9 mouse cellular contexts compared by ENCODE assay signal in genomic region chr17:84003489-84004234, GRCm38 (mm10).
A peak's percentile ranks its signal among the peaks of the same experiment; 100 is the strongest.
DNase-seq lines count a peak whose midpoint lies in the region; ATAC-seq and TF ChIP-seq lines count a peak whose summit lies in the region.
"Had no signal": no experiment of that assay in that cellular context is flagged by ENCODE, and none has a peak within 500 bp of the region (broad histone marks: within the 10 kb centered on the region; RNA-seq: fewer than 3 reads in every experiment).

No protein-coding gene starts in this region.

- H3K36me3 ChIP-seq in kidney, adult 2 months (ENCODE audit: control insufficient read depth, insufficient read depth, low read length): no peaks in the 10 kb centered on the region
- no peaks in the 10 kb centered on the region for H3K36me3 ChIP-seq in ES-E14 (ENCODE audit: control insufficient read depth, insufficient read depth, low read length, poor library complexity, severe bottlenecking)
- H3K36me3 ChIP-seq in liver, embryonic 16.5 days (ENCODE audit: control insufficient read depth, insufficient read depth): no peaks in the 10 kb centered on the region
- H3K36me3 ChIP-seq: liver, embryonic 13.5 days had no signal

- H3K27me3 ChIP-seq in kidney, adult 2 months (replicated peaks; ENCODE audit: control insufficient read depth, insufficient read depth, low read length): no peaks in the 10 kb centered on the region
- H3K27me3 ChIP-seq in liver, embryonic 16.5 days (ENCODE audit: control insufficient read depth, insufficient read depth, low read depth, low read length): no peaks in the 10 kb centered on the region

- no peak overlapping the region for H3K4me2 ChIP-seq in liver, embryonic 16.5 days (ENCODE audit: low read depth, low read length)
- H3K4me2 ChIP-seq: liver, embryonic 13.5 days had no signal

- no peak for DNase-seq in kidney, adult 2 months
- DNase-seq in kidney, postnatal 36 days: no peak
- DNase-seq in ES-E14 (ENCODE audit: low read depth, low spot score) (peak; percentile 78), MN1 (ENCODE audit: low spot score) (no peak)
- peak; percentile 42 to 44 for DNase-seq in gastrocnemius, adult 8-10 months (ENCODE audit: low spot score in 2 of 2)
- DNase-seq in layer of hippocampus, adult 9-10 months (ENCODE audit: low spot score): no peak
- no peak for DNase-seq in thymus, adult 18-20 months
- DNase-seq: liver, embryonic 13.5 days had no signal

- TF ChIP-seq CTCF in kidney, adult 2 months (conservative IDR thresholded peaks at IDR 0.05; ENCODE audit: insufficient read depth, insufficient read length, low read depth, low read length): no peak

- H3K4me3 ChIP-seq in kidney, adult 2 months (ENCODE audit: insufficient read depth, low read depth, low read length): no peak overlapping the region
- no peak overlapping the region for H3K4me3 ChIP-seq in ES-E14 (ENCODE audit: insufficient read depth in 1 of 2, low read depth in 1 of 2, low read length in 2 of 2, poor library complexity in 1 of 2, severe bottlenecking in 1 of 2)
- no peak overlapping the region for H3K4me3 ChIP-seq in liver, embryonic 16.5 days (ENCODE audit: low read depth, low read length)
- H3K4me3 ChIP-seq: liver, embryonic 13.5 days had no signal

- H3K4me1 ChIP-seq in kidney, adult 2 months (ENCODE audit: control insufficient read depth, insufficient read depth, low read length): peaks cover 5% of the 10 kb centered on the region; the same call in 1 of the 2 replicates
- peaks cover 13 to 27% of the 10 kb centered on the region in 2 experiments; a peak in 3 of 4 replicates for H3K4me1 ChIP-seq in ES-E14 (ENCODE audit: control insufficient read depth in 2 of 2, insufficient read depth in 2 of 2, low read length in 2 of 2, poor library complexity in 1 of 2)
- no peaks in the 10 kb centered on the region; the same call in none of the 2 replicates for H3K4me1 ChIP-seq in liver, embryonic 16.5 days (ENCODE audit: control insufficient read depth, low read depth, low read length)

- WGBS in kidney, adult 2 months: 76% methylated on average over 9 of the region's 9 CpGs
- WGBS in liver, embryonic 16.5 days (ENCODE audit: insufficient replicate concordance): 45% methylated on average over 9 of the region's 9 CpGs

- H3K27ac ChIP-seq in kidney, adult 2 months (ENCODE audit: insufficient read depth, low read depth, low read length): peak overlapping the region; percentile 3; the same call in 1 of the 2 replicates
- peak overlapping the region; percentile 74 for H3K27ac ChIP-seq in ES-E14 (ENCODE audit: insufficient read depth, low read depth, low read length, poor library complexity, severe bottlenecking)
- H3K27ac ChIP-seq in liver, embryonic 16.5 days (ENCODE audit: low read length): 0 out of 2 replicates have a peak overlapping the region, but pooled peaks have one; percentile 26
- H3K27ac ChIP-seq: liver, embryonic 13.5 days had no signal

- peak overlapping the region; percentile 44; the same call in 1 of the 2 replicates for H3K9ac ChIP-seq in ES-E14 (ENCODE audit: insufficient read depth, low read depth, low read length, poor library complexity, severe bottlenecking)
- no peak overlapping the region for H3K9ac ChIP-seq in liver, embryonic 16.5 days (ENCODE audit: low read depth, low read length)
- H3K9ac ChIP-seq: liver, embryonic 13.5 days had no signal

- H3K9me3 ChIP-seq in ES-E14 (ENCODE audit: control insufficient read depth, insufficient read depth, low read depth, low read length): no peaks in the 10 kb centered on the region
- no peaks in the 10 kb centered on the region for H3K9me3 ChIP-seq in liver, embryonic 16.5 days (replicated peaks; ENCODE audit: control insufficient read depth, low read length)
- H3K9me3 ChIP-seq: liver, embryonic 13.5 days had no signal

- in situ Hi-C loops in ES-E14 (cut with MboI; ENCODE audit: low sequenced_read_pairs in 2 of 2, unreplicated experiment in 2 of 2): no loop called here

- ATAC-seq in liver, embryonic 16.5 days (ENCODE audit: low read depth): no peak

- TF ChIP-seq POLR2A in kidney, adult 2 months (IDR thresholded peaks at IDR 0.05; ENCODE audit: low read depth, low read length): no peak

TF ChIP-seq in ES-E14, 5 proteins besides CTCF, POLR2A, EP300 and RAD21:
- TF ChIP-seq MAFK (IDR thresholded peaks at IDR 0.05; ENCODE audit: insufficient read depth, low read depth, low read length) (no peak), ZNF384 (IDR thresholded peaks at IDR 0.05; ENCODE audit: low read depth, low read length) (peak; percentile 87), HCFC1 (IDR thresholded peaks at IDR 0.05; ENCODE audit: borderline replicate concordance, insufficient read depth, low read length) (peak; percentile 58; the same call in 1 of the 2 replicates)

Comparison
In these comparisons a context has a peak if more than half of its experiments do, and no peak if none do; other contexts are left out.
1. DNase-seq: peak in ES-E14 (single experiment) and gastrocnemius, adult 8-10 months (2 of 2); none in kidney, adult 2 months (single experiment), kidney, postnatal 36 days (0 of 2), layer of hippocampus, adult 9-10 months (single experiment), MN1 (single experiment) and thymus, adult 18-20 months (0 of 2).
2. H3K27ac ChIP-seq: peak in every context shown above with its lines; median percentile 74 in ES-E14; 26 in liver, embryonic 16.5 days; 3 in kidney, adult 2 months.